Mouse (Mus musculus) lung, adult 18-20 months (tissue): ENCODE results near the gene Rmnd1.
A peak's percentile ranks its signal among the peaks of the same experiment; 100 is the strongest.

Experiments used
- DNase-seq, 2 experiments: peaks; one replicate each; pipeline ENCODE4 v3.0.0; 2022; ENCODE audit warnings: mixed read lengths in 2 of 2

Gene Rmnd1

GRCm38 (mm10) chr10:4390550-4390949 lies 41.6 kb downstream of the Rmnd1 start:
- DNase-seq = no peak

- no peak for DNase-seq
Observed at GRCm38 (mm10) chr10:4389461-4390112, 42.6 kb downstream of the Rmnd1 start.

- peak in 1 of 2 experiments; percentile 42 for DNase-seq
Observed at GRCm38 (mm10) chr10:4389036-4389435, 43.2 kb downstream of the Rmnd1 start.

GRCm38 (mm10) chr10:4388384-4388745 lies 43.8 kb downstream of the Rmnd1 start:
- DNase-seq = peak in 1 of 2 experiments; percentile 43

GRCm38 (mm10) chr10:4387701-4388383 lies 44.3 kb downstream of the Rmnd1 start, which contains the start of gene Zbtb2:
Zbtb2 (minus strand) TSS chr10:4388108.
- DNase-seq = peak; percentile 61 to 66

- DNase-seq = peak; percentile 95 to 96
Observed at GRCm38 (mm10) chr10:4386609-4387591, 45.3 kb downstream of the Rmnd1 start.

GRCm38 (mm10) chr10:4384244-4384643 lies 47.9 kb downstream of the Rmnd1 start:
- no peak for DNase-seq

GRCm38 (mm10) chr10:4380748-4381147 lies 51.4 kb downstream of the Rmnd1 start:
- DNase-seq = no peak

GRCm38 (mm10) chr10:4376931-4377330 lies 55.3 kb downstream of the Rmnd1 start:
- no peak for DNase-seq

- peak in 1 of 2 experiments; percentile 30 for DNase-seq
Observed at GRCm38 (mm10) chr10:4376461-4376860, 55.7 kb downstream of the Rmnd1 start.

GRCm38 (mm10) chr10:4375267-4375666 lies 56.9 kb downstream of the Rmnd1 start:
- no peak for DNase-seq

GRCm38 (mm10) chr10:4374734-4375133 lies 57.5 kb downstream of the Rmnd1 start:
- no peak for DNase-seq

GRCm38 (mm10) chr10:4374239-4374638 lies 57.9 kb downstream of the Rmnd1 start:
- DNase-seq = no peak

- DNase-seq = no peak
Observed at GRCm38 (mm10) chr10:4373558-4373957, 58.6 kb downstream of the Rmnd1 start.

- no peak for DNase-seq
Observed at GRCm38 (mm10) chr10:4372011-4372410, 60.2 kb downstream of the Rmnd1 start.

GRCm38 (mm10) chr10:4370105-4370504 lies 62.1 kb downstream of the Rmnd1 start:
- no peak for DNase-seq

GRCm38 (mm10) chr10:4364618-4365017 lies 67.6 kb downstream of the Rmnd1 start:
- DNase-seq = no peak

- DNase-seq = no peak
Observed at GRCm38 (mm10) chr10:4357435-4357834, 74.8 kb downstream of the Rmnd1 start.

- no peak for DNase-seq
Observed at GRCm38 (mm10) chr10:4356640-4357039, 75.5 kb downstream of the Rmnd1 start.

GRCm38 (mm10) chr10:4355882-4356451 lies 76.2 kb downstream of the Rmnd1 start:
- DNase-seq = no peak

GRCm38 (mm10) chr10:4354371-4355260 lies 77.6 kb downstream of the Rmnd1 start:
- DNase-seq = no peak
